In the genomic region with DNA sequence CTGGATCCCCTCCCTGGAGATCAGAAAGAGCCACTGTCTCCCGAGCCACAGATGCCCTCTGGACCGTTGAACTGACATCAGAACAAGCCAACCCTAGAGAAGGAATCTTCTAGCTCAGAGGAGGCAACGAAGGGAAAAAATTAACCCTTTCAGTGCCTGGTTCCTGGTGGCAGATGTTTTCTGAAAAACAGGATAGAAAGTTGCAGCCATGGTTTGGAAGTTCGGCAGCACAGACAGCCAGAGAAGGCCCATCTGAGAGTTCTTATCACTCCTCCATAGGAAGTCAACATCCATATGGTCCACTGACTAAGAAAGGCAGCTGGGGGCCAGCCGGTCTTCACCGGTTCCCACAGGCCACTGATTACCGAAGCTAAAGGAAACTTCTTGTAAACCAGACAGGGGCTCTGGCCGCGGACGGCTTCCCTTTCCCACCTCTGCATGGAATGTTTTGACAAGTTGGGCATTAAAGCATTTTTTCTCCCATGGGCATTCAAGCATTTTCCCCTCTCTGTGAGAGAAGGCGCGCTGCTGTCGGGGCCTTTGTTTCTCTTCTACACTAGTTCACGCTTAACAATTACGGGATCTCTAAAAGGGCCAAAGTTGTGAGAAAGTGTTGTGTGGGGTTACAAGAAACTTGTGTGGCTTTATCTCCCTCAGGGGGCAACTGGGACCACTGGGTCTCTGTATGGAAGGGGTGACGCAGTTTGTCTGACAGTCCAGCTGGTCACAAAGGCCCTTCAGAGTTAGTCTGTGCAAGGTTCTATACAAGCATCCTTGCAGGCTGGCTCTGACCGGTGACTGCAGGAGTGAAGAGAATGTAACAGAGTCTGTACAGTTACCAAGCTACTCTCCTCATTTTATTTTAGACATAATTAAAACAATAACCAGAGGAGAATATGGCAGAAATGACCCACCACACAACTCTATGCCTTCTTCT, we compare ENCODE assay signal across 9 mouse cellular contexts. TPM values are rescaled to one million over a fixed set of nuclear protein-coding genes. Genes with fewer than 3 reads are reported as not detected.
DNase-seq lines count a peak whose midpoint lies in the region; ATAC-seq lines count a peak whose summit lies in the region.
"Had no signal": no experiment of that assay in that cellular context is flagged by ENCODE, and none has a peak within 500 bp of the region (broad histone marks: within the 10 kb centered on the region; RNA-seq: fewer than 3 reads in every experiment).

No protein-coding gene starts in this region.

- no peaks in the 10 kb centered on the region for H3K9me3 ChIP-seq in midbrain, embryonic 10.5 days (replicated peaks)
- H3K9me3 ChIP-seq in midbrain, embryonic 16.5 days (replicated peaks; ENCODE audit: control insufficient read depth, low read length, poor library complexity, severe bottlenecking) = no peaks in the 10 kb centered on the region
- no peaks in the 10 kb centered on the region for H3K9me3 ChIP-seq in hindbrain, embryonic 15.5 days
- H3K9me3 ChIP-seq in limb, embryonic 12.5 days = no peaks in the 10 kb centered on the region

- DNase-seq in midbrain, embryonic 10.5 days (ENCODE audit: low spot score) = peak; percentile 61
- peak; percentile 75 for DNase-seq in yolk sac, embryonic 10.5 days (ENCODE audit: low spot score)
- DNase-seq in layer of hippocampus, adult 9-10 months (ENCODE audit: low spot score) = no peak
- no peak for DNase-seq in urinary bladder, postnatal 25 days (ENCODE audit: low spot score)
- DNase-seq in thymus, postnatal 25 days = no peak
- DNase-seq: layer of hippocampus, adult 9-11 months had no signal

- no peak overlapping the region for H3K4me2 ChIP-seq in midbrain, embryonic 16.5 days (ENCODE audit: low read length)
- no peak overlapping the region for H3K4me2 ChIP-seq in hindbrain, embryonic 15.5 days
- H3K4me2 ChIP-seq in limb, embryonic 12.5 days = peak overlapping the region; percentile 9; the same call in 1 of the 2 replicates

- 13% methylated on average over 17 of the region's 17 CpGs for WGBS in midbrain, embryonic 10.5 days
- WGBS in midbrain, embryonic 16.5 days = 9% methylated on average over 17 of the region's 17 CpGs
- WGBS in hindbrain, embryonic 15.5 days = 7% methylated on average over 17 of the region's 17 CpGs
- 26% methylated on average over 17 of the region's 17 CpGs for WGBS in limb, embryonic 12.5 days

- ATAC-seq in midbrain, embryonic 16.5 days = no peak
- no peak for ATAC-seq in hindbrain, embryonic 15.5 days (ENCODE audit: low FRiP score, low read depth)
- 0 out of 2 replicates have a peak, but pooled peaks have one; percentile 13 for ATAC-seq in limb, embryonic 12.5 days (ENCODE audit: insufficient number of reproducible peaks, insufficient read depth, low FRiP score, low TSS enrichment, low read depth)

- peak overlapping the region; percentile 22; the same call in 1 of the 2 replicates for H3K4me3 ChIP-seq in midbrain, embryonic 10.5 days
- H3K4me3 ChIP-seq in midbrain, embryonic 16.5 days (ENCODE audit: low read depth, low read length) = no peak overlapping the region
- no peak overlapping the region for H3K4me3 ChIP-seq in hindbrain, embryonic 15.5 days
- H3K4me3 ChIP-seq in limb, embryonic 12.5 days (replicated peaks) = no peak overlapping the region

- H3K27me3 ChIP-seq in midbrain, embryonic 10.5 days (ENCODE audit: low read depth, poor library complexity, severe bottlenecking) = peaks cover 17% of the 10 kb centered on the region
- no peaks in the 10 kb centered on the region for H3K27me3 ChIP-seq in midbrain, embryonic 16.5 days (ENCODE audit: control insufficient read depth, insufficient read depth, low read depth, low read length)
- H3K27me3 ChIP-seq in hindbrain, embryonic 15.5 days = no peaks in the 10 kb centered on the region
- H3K27me3 ChIP-seq in limb, embryonic 12.5 days = no peaks in the 10 kb centered on the region

- peak overlapping the region; percentile 84 for H3K27ac ChIP-seq in midbrain, embryonic 10.5 days (replicated peaks)
- no peak overlapping the region for H3K27ac ChIP-seq in midbrain, embryonic 16.5 days (ENCODE audit: low read length)
- H3K27ac ChIP-seq in hindbrain, embryonic 15.5 days (replicated peaks) = peak overlapping the region; percentile 9; the same call in 1 of the 2 replicates
- H3K27ac ChIP-seq in limb, embryonic 12.5 days = peak overlapping the region; percentile 84

- peaks cover 59% of the 10 kb centered on the region for H3K4me1 ChIP-seq in midbrain, embryonic 10.5 days
- peaks cover 6% of the 10 kb centered on the region for H3K4me1 ChIP-seq in midbrain, embryonic 16.5 days (ENCODE audit: control insufficient read depth, insufficient read depth, low read length)
- peaks cover 29% of the 10 kb centered on the region for H3K4me1 ChIP-seq in hindbrain, embryonic 15.5 days (replicated peaks)
- peaks cover 48% of the 10 kb centered on the region for H3K4me1 ChIP-seq in limb, embryonic 12.5 days (replicated peaks)

- no peak overlapping the region for H3K9ac ChIP-seq in midbrain, embryonic 16.5 days (ENCODE audit: low read depth, low read length)
- no peak overlapping the region for H3K9ac ChIP-seq in hindbrain, embryonic 15.5 days
- peak overlapping the region; percentile 1; the same call in 1 of the 2 replicates for H3K9ac ChIP-seq in limb, embryonic 12.5 days (replicated peaks)

- H3K36me3 ChIP-seq in midbrain, embryonic 10.5 days = no peaks in the 10 kb centered on the region
- H3K36me3 ChIP-seq in midbrain, embryonic 16.5 days (ENCODE audit: control insufficient read depth, insufficient read depth, low read length) = no peaks in the 10 kb centered on the region
- H3K36me3 ChIP-seq in hindbrain, embryonic 15.5 days = no peaks in the 10 kb centered on the region
- no peaks in the 10 kb centered on the region for H3K36me3 ChIP-seq in limb, embryonic 12.5 days

RNA-seq across cellular contexts. Expression of a gene that starts 49.9 kb away (rescaled TPM):
- polyA plus RNA-seq in midbrain, embryonic 10.5 days (2016; fragmentation: Nextera tagmentation; extraction: Ambion mirVana) = 113 and 146 TPM in 2 replicates
- polyA plus RNA-seq in midbrain, embryonic 16.5 days (2015; fragmentation: Nextera tagmentation; extraction: Ambion mirVana) = 73.6 and 83.1 TPM in 2 replicates
- 91.8 and 92.1 TPM in 2 replicates for polyA plus RNA-seq in hindbrain, embryonic 15.5 days (2015; fragmentation: Nextera tagmentation; extraction: Ambion mirVana)
- polyA plus RNA-seq in limb, embryonic 12.5 days (2016; fragmentation: Nextera tagmentation; extraction: Ambion mirVana) = 118 and 133 TPM in 2 replicates

RNA-seq across cellular contexts. Expression of a gene that starts 49.9 kb away (rescaled TPM):
- polyA plus RNA-seq in midbrain, embryonic 10.5 days (2016; fragmentation: Nextera tagmentation; extraction: Ambion mirVana) = 43.7 and 53.1 TPM in 2 replicates
- polyA plus RNA-seq in midbrain, embryonic 16.5 days (2015; fragmentation: Nextera tagmentation; extraction: Ambion mirVana) = 33.8 and 37.8 TPM in 2 replicates
- polyA plus RNA-seq in hindbrain, embryonic 15.5 days (2015; fragmentation: Nextera tagmentation; extraction: Ambion mirVana) = 43.0 and 43.6 TPM in 2 replicates
- polyA plus RNA-seq in limb, embryonic 12.5 days (2016; fragmentation: Nextera tagmentation; extraction: Ambion mirVana) = 56.3 and 63.5 TPM in 2 replicates

Comparison
In these comparisons a context has a peak if more than half of its experiments do, and no peak if none do; other contexts are left out.
1. DNase-seq: peak in midbrain, embryonic 10.5 days (single experiment) and yolk sac, embryonic 10.5 days (single experiment); none in layer of hippocampus, adult 9-10 months (single experiment), urinary bladder, postnatal 25 days (single experiment) and thymus, postnatal 25 days (single experiment).